Mouse (Mus musculus) limb, embryonic 15.5 days (tissue): ENCODE measurements around the gene Hist2h3b. TPM values are rescaled to one million over a fixed set of nuclear protein-coding genes. Genes with fewer than 3 reads are reported as not detected.

Experiments used
- ATAC-seq: fragments of 200-750 bp; cut with Nextera tagmentation; 2 replicates; pipeline ENCODE4 v1.8.0; 2017; ENCODE audit warnings: low read depth, moderate TSS enrichment; ENCODE audit not compliant: insufficient number of reproducible peaks, low FRiP score, low TSS enrichment
- H3K27ac ChIP-seq: fragments of 300-500 bp; sonication (generic); 2 replicates; pipeline ENCODE4 v1.5.1; 2015; ENCODE audit warnings: moderate library complexity, mild to moderate bottlenecking, inconsistent platforms
- H3K27me3 ChIP-seq: fragments of 300-500 bp; sonication (generic); 2 replicates; pipeline ENCODE4 v1.6.1; 2015; ENCODE audit warnings: inconsistent platforms
- H3K36me3 ChIP-seq: fragments of 300-500 bp; sonication (generic); 2 replicates; pipeline ENCODE4 v1.6.1; 2015; ENCODE audit warnings: inconsistent platforms
- H3K4me1 ChIP-seq: fragments of 300-500 bp; sonication (generic); 2 replicates; pipeline ENCODE4 v1.6.1; 2015; ENCODE audit warnings: inconsistent platforms
- H3K4me2 ChIP-seq: fragments of 300-500 bp; sonication (generic); 2 replicates; pipeline ENCODE4 v1.6.1; 2015; ENCODE audit warnings: mild to moderate bottlenecking, inconsistent platforms
- H3K4me3 ChIP-seq: fragments of 300-500 bp; sonication (generic); 2 replicates; pipeline ENCODE4 v1.5.1; 2015; ENCODE audit warnings: mild to moderate bottlenecking, inconsistent platforms
- H3K9ac ChIP-seq: fragments of 300-500 bp; sonication (generic); 2 replicates; pipeline ENCODE4 v1.6.1; 2015; ENCODE audit warnings: inconsistent platforms
- H3K9me3 ChIP-seq: fragments of 300-500 bp; sonication (generic); 2 replicates; pipeline ENCODE4 v1.6.1; 2016; ENCODE audit warnings: inconsistent platforms
- WGBS: fragments of 180-500 bp; shearing (Covaris S2); methylation state at CpG from one replicate; pipeline ENCODE4 v1.1.7; 2015; 5-methylcytosine and 5-hydroxymethylcytosine counted together
- polyA plus RNA-seq: library from polyadenylated mRNA; unstranded; fragments of >200 nt; fragmentation: Nextera tagmentation; extraction: Ambion mirVana; gene quantifications from 2 replicates; pipeline ENCODE4 v1.2.1, GENCODE M21; 2015

The Hist2h3b gene
- polyA plus RNA-seq, 1 experiment from 2014 or later, result 53.8 TPM

DNA sequence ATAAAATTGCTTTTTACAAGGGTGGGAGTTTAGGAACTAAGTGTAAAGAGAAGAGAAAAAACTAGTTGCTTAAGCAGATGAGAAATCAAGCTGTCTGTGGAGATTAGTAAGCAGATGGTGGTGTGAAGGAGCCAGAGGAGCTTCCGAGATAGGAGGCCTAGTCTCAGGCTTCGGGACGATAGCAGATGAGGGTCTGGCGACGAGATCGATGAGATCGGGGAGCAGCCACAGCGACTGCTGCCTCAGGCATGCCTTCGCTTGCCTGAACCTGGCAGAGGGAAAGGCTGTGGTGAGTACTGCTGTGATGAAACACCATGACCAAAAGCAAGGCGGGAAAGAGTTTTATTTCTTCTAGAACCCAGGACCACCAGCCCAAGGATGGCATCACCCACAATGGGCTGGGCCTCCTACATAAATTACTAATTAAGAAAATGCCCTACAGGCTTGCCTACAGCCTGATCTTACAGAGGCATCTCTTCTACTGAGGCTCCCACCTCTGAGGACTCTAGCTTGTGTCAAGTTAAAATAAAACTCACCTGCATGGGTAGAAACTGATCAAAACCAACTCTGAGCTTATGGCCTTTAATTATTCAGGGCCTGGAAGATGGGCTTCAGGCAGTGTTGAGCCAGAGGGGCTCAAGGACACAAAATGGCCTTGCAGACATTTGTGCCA lies 13.6 kb upstream of the Hist2h3b start:
- no peak overlapping the region for H3K27ac ChIP-seq
- H3K4me3 ChIP-seq, result no peak overlapping the region
- WGBS, result 27% methylated on average over 10 of the region's 10 CpGs
- no peak for ATAC-seq
- H3K9ac ChIP-seq, result no peak overlapping the region
- H3K4me1 ChIP-seq, result peaks cover 4% of the 10 kb centered on the region; the same call in 1 of the 2 replicates
- H3K27me3 ChIP-seq, result no peaks in the 10 kb centered on the region
- no peak overlapping the region for H3K4me2 ChIP-seq
- H3K36me3 ChIP-seq, result no peaks in the 10 kb centered on the region
- H3K9me3 ChIP-seq, result no peaks in the 10 kb centered on the region

DNA sequence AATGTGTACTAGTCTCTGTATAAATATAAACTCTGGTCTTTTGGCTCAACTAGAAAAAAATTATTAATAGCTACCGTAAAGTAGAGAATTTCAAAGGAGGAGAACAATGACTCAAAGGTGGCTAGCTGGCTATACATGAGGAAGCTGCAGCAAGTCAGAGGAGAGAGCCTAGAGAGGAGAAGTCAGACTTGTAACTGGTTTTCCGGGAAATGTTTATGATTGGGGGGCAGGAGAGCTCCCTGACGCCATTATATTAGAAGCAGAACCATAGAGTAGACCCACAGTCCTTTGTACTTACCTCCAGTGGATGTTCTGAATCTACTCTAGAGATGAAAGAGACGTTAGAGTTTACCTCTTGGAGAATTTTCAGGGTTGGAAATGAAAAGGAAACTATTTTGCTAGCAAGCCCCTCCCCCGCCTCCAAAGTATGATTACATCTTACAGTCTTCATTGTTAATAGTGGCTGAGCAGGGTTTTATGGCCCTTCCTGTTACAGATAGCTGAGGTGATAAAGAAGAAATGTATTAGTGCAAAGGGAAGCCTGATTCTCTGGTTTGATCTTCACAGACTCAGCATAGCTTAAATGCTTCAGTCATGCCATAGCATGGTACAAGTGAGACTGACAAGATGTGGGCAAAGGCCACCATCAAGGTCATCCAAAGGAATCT lies 12.4 kb upstream of the Hist2h3b start:
- WGBS, result 60% methylated on average over 5 of the region's 5 CpGs
- H3K27me3 ChIP-seq, result no peaks in the 10 kb centered on the region
- H3K4me3 ChIP-seq, result no peak overlapping the region
- no peak for ATAC-seq
- no peak overlapping the region for H3K9ac ChIP-seq
- H3K4me2 ChIP-seq, result no peak overlapping the region
- no peaks in the 10 kb centered on the region for H3K9me3 ChIP-seq
- no peak overlapping the region for H3K27ac ChIP-seq
- no peaks in the 10 kb centered on the region for H3K36me3 ChIP-seq
- peaks cover 4% of the 10 kb centered on the region; the same call in 1 of the 2 replicates for H3K4me1 ChIP-seq

DNA sequence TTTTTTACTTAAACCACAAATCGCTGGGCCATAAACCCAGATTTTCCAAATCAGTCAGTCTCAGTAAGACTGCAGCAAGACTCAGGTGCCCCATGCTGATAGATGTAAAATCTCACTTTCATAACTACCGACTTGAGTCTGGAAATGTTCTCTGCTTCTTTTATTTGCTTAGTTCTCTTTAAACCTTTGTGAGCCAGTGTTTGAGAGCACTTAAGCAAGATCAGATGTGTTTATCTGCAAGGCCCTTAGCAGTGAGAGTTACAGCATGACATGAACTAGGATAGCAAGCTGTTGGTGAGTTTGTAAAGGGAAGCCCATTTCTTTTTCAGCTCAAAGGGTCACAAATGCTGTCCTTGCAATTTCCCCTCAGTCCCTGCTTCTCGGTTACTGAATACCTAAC lies 11.3 kb upstream of the Hist2h3b start:
- no peaks in the 10 kb centered on the region for H3K27me3 ChIP-seq
- ATAC-seq, result no peak
- no peak overlapping the region for H3K9ac ChIP-seq
- H3K27ac ChIP-seq, result 0 out of 2 replicates have a peak overlapping the region, but pooled peaks have one; percentile 3
- no peak overlapping the region for H3K4me2 ChIP-seq
- 48% methylated on average over 3 of the region's 3 CpGs for WGBS
- H3K9me3 ChIP-seq, result no peaks in the 10 kb centered on the region
- no peak overlapping the region for H3K4me3 ChIP-seq
- H3K4me1 ChIP-seq, result peaks cover 11% of the 10 kb centered on the region
- H3K36me3 ChIP-seq, result no peaks in the 10 kb centered on the region

DNA sequence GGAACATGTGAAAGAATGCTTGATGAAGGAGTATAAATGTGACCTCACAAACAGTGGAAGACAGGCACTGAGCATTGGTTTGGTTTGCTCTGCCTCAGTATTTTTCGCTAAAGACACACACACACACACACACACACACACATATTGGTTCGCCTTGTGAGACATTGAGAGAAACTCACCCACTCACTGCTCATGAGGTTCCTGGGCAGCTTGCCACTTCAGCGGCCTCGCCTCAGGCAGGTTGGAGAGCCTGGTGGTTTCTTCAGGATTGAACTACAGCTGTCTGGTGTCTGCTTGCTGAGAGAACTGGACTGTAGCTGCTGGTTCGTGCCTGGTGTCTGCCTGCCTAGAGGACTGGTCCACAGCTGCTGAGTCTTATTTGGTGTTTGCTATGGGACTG lies 8.2 kb upstream of the Hist2h3b start:
- no peak for ATAC-seq
- Histone ChIP-seq H3K4me3 (no peak overlapping the region), H3K27ac (no peak overlapping the region), H3K9ac (no peak overlapping the region), H3K9me3 (no peaks in the 10 kb centered on the region), H3K36me3 (no peaks in the 10 kb centered on the region), H3K27me3 (no peaks in the 10 kb centered on the region), H3K4me2 (no peak overlapping the region), H3K4me1 (peaks cover 25% of the 10 kb centered on the region)
- WGBS, result 86% methylated on average over 5 of the region's 5 CpGs

DNA sequence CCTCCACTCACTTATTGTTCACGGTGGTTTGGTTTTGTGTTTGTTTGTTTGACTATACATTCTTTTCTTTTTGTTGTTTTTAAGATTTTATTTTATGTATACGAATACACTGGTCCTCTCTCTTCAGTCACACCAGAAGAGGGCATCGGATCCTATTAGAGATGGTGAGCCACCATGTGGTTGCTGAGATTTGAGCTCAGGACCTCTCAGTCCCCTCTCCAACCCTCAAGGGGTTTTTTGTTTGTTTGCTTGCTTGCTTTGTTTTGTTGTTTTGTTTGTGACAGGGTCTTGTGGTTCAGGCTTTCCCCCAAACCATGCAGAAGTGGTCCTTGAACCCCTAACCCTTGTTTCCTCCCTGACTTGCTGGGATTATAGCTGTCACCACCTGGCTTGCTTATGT lies 6.8 kb upstream of the Hist2h3b start:
- Histone ChIP-seq H3K27me3 (no peaks in the 10 kb centered on the region), H3K4me3 (peak overlapping the region; percentile 59), H3K9ac (0 out of 2 replicates have a peak overlapping the region, but pooled peaks have one; percentile 73), H3K4me1 (peaks cover 23% of the 10 kb centered on the region), H3K9me3 (no peaks in the 10 kb centered on the region), H3K36me3 (no peaks in the 10 kb centered on the region), H3K4me2 (peak overlapping the region; percentile 69), H3K27ac (peak overlapping the region; percentile 98)
- 53% methylated on average over 3 of the region's 3 CpGs for WGBS
- ATAC-seq, result no peak

DNA sequence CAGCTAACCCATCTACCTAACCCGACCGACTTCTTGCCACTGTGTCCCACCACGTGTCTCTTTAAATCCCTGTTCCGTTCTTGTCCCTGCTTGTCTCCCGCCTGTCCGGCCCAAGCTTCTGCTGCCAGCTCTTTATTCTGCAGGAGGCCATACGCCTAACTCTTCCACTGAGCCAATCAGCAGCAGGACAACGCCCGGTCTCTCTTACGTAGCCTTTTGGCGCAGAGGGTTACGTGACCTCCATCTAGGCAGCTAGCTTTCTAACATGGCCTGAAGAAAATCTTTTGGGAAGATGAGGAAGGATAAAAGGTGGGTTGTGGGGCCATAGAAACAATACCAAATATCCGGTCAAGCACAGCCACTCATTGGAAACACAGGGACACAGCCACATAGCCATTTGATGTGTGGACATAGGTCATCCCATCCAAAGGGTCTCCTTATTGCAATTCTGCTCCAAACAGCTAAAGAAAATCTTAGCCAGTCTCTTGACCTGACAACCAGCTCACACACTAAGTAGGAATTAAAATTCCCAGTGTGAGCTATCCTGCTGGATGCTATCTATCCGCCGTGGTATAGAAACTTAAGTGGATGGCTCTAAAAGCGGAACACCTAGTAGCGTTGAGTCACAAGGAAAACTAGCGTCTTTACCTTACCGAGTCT lies 6.1 kb upstream of the Hist2h3b start:
- H3K4me2 ChIP-seq, result peak overlapping the region; percentile 69
- no peaks in the 10 kb centered on the region for H3K27me3 ChIP-seq
- H3K9me3 ChIP-seq, result no peaks in the 10 kb centered on the region
- H3K36me3 ChIP-seq, result no peaks in the 10 kb centered on the region
- H3K4me3 ChIP-seq, result peak overlapping the region; percentile 59
- peaks cover 22% of the 10 kb centered on the region for H3K4me1 ChIP-seq
- under 1% methylated on average over 19 of the region's 19 CpGs for WGBS
- peak; percentile 81 for ATAC-seq
- peak overlapping the region; percentile 98 for H3K27ac ChIP-seq
- peak overlapping the region; percentile 73 for H3K9ac ChIP-seq

DNA sequence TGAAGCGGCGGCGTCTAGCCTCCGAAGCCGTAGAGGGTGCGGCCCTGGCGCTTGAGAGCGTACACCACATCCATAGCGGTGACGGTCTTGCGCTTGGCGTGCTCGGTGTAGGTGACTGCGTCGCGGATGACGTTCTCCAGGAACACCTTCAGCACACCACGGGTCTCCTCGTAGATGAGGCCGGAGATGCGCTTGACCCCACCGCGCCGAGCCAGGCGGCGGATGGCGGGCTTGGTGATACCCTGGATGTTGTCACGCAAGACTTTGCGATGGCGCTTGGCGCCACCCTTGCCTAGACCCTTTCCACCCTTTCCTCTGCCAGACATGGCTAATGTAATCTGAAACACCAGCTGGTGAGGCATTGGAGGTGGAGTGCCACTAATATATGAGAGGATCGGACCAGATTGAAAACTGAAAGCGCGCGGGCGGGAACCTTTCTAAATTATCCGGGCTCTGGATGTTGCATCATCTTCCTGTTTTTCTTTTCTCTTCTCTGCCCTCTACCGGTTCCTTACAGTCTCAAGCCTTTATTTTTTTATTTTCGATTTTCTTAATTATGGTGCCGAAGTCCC lies 5.4 kb upstream of the Hist2h3b start, which contains the start of gene Hist2h4:
Gene Hist2h4 (minus strand): TSS at position 333 of the 572 bp plus-strand sequence.
- Histone ChIP-seq H3K27ac (peak within 1 kb of the TSS; percentile 98), H3K9ac (peak within 1 kb of the TSS; percentile 73), H3K4me3 (peak within 1 kb of the TSS; percentile 59), H3K4me1 (peaks cover 25% of the 10 kb centered on the region), H3K27me3 (no peaks in the 10 kb centered on the region), H3K4me2 (peak within 1 kb of the TSS; percentile 69), H3K36me3 (no peaks in the 10 kb centered on the region), H3K9me3 (no peaks in the 10 kb centered on the region)
- peak; percentile 88 for ATAC-seq
- WGBS, result under 1% methylated on average over 40 of the region's 40 CpGs

DNA sequence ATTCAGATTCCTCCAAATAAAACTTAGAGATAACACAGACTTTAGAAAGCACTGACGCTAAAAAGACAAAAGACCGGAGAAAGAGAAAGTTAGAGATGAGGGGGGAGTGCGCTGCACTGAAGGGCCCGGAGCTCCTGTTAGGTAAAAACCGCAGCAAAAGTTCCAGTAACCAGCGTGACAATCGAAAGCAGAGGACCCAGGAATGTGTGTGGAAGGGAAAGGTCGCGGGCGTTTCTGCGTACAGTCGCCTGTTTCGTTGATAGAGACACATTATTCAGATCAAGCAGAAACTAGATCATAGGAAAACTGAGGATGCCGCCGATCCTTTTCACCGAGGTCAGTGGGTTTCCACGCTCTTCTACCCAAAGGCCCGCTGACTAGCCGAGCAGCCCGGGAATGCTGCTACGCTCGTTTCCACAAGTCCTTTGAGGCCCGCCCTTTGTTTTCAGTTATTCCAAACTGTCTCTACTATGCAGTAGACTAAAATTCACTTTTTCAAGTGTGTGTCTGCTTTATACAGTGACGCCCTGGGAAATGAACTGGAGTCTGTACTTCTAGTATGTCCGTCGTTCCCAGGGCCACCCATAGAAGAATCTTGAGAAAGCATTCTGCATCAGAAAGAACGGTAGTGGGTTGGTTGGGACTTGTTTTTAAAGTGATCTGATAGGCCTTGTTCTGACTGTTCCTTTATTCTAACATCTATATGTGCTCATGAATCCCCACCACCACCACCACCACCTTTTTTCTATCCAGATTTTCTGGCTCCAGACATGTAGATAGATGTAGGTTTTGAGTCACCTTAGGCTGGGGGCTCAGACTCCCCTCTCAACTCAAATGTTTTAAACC lies 4.7 kb upstream of the Hist2h3b start:
- Histone ChIP-seq H3K9ac (peak overlapping the region; percentile 40), H3K9me3 (no peaks in the 10 kb centered on the region), H3K36me3 (no peaks in the 10 kb centered on the region), H3K4me1 (peaks cover 27% of the 10 kb centered on the region), H3K4me2 (peak overlapping the region; percentile 52), H3K4me3 (peak overlapping the region; percentile 59), H3K27ac (peak overlapping the region; percentile 98), H3K27me3 (no peaks in the 10 kb centered on the region)
- WGBS, result 6% methylated on average over 27 of the region's 27 CpGs
- ATAC-seq, result no peak

DNA sequence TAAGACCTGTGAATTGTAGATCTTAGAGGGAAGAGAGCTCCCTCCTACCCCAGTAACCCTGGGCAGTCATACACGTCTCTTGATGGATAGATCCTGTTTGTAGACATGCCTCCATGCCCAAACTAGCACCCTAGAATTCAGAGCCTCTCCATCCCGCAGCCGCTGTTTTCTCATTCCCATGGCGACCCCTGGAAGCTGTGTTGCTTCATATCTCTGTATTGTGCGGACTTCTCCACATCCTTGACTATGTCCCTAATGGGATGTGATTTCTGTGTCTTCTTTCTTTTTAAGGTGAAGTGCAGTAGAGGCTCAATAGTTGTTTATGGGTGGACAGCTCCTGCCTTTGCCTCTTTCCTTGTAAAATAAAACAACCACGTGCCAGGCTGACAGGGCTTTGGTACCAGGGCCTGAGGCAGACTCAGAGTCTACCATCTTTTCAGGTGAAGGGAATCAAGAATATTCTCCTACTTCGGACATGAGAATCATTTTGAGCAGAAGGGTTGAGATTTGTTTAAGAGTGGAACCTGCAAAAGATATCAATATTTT lies 4.0 kb upstream of the Hist2h3b start:
- WGBS, result 71% methylated on average over 7 of the region's 7 CpGs
- ATAC-seq, result no peak
- H3K27ac ChIP-seq, result peak overlapping the region; percentile 98
- peaks cover 27% of the 10 kb centered on the region for H3K4me1 ChIP-seq
- H3K4me3 ChIP-seq, result peak overlapping the region; percentile 59
- H3K9ac ChIP-seq, result peak overlapping the region; percentile 40; the same call in 1 of the 2 replicates
- no peaks in the 10 kb centered on the region for H3K36me3 ChIP-seq
- H3K9me3 ChIP-seq, result no peaks in the 10 kb centered on the region
- H3K27me3 ChIP-seq, result no peaks in the 10 kb centered on the region
- H3K4me2 ChIP-seq, result peak overlapping the region; percentile 52

DNA sequence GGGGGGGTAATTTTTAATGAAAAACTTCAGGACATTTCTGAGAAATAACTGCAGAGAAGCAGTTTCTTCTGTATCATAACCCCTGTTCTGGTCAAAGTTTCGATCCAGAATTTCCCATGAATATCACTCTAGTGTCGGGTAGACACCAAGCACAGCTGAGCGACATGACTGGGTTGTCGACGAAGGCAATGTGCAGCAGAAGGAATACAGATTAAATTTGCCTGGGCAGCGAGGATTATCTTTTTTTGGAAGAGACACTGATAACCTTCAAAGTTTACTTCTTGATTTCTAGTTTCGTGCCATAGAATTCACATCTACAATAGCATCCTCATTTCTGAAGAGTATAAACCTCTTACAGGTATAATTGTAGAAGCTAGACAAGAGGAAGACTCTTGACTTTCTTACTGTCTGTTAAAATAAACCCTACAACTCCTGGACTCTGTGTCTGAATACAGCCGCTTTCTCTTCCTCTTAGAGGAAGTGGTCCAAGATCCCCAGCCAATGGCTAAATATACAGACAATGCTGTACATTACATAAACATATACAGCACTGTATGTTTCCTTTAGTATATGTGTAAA lies 2.2 kb upstream of the Hist2h3b start:
- no peaks in the 10 kb centered on the region for H3K27me3 ChIP-seq
- no peaks in the 10 kb centered on the region for H3K36me3 ChIP-seq
- WGBS, result 92% methylated on average over 8 of the region's 8 CpGs
- H3K4me3 ChIP-seq, result no peak overlapping the region
- H3K9ac ChIP-seq, result no peak overlapping the region
- ATAC-seq, result no peak
- peaks cover 31% of the 10 kb centered on the region for H3K4me1 ChIP-seq
- no peak overlapping the region for H3K4me2 ChIP-seq
- H3K27ac ChIP-seq, result no peak overlapping the region
- H3K9me3 ChIP-seq, result no peaks in the 10 kb centered on the region
